In genomic region chr16:44394577-44395243, GRCm38 (mm10) we compare ENCODE assay signal across 8 mouse cellular contexts. TPM values are rescaled to one million over a fixed set of nuclear protein-coding genes. Genes with fewer than 3 reads are reported as not detected.
DNase-seq lines count a peak whose midpoint lies in the region; ATAC-seq lines count a peak whose summit lies in the region.

TSS of gene Cfap44 (plus strand) at chr16:44394796.

- no peak within 1 kb of the TSS for H3K9ac ChIP-seq in intestine, embryonic 14.5 days (ENCODE audit: low read length)

- H3K27ac ChIP-seq in intestine, embryonic 14.5 days (ENCODE audit: low read depth): no peak within 1 kb of the TSS

- WGBS in intestine, embryonic 14.5 days: 3% methylated on average over 17 of the region's 17 CpGs

- H3K9me3 ChIP-seq in intestine, embryonic 14.5 days (ENCODE audit: control insufficient read depth, low read length): peaks cover 5% of the 10 kb centered on the region; the same call in 1 of the 2 replicates

- H3K4me2 ChIP-seq in intestine, embryonic 14.5 days (ENCODE audit: low read length): peak within 1 kb of the TSS; percentile 51

- H3K27me3 ChIP-seq in intestine, embryonic 14.5 days (replicated peaks; ENCODE audit: control insufficient read depth, insufficient read depth, low read length): no peaks in the 10 kb centered on the region

- H3K4me3 ChIP-seq in intestine, embryonic 14.5 days (ENCODE audit: low read depth, low read length): peak within 1 kb of the TSS; percentile 24

- ATAC-seq in intestine, embryonic 14.5 days (replicated peaks; ENCODE audit: low FRiP score, low TSS enrichment, low read depth): peak; percentile 77

- peaks cover 4% of the 10 kb centered on the region; the same call in 1 of the 2 replicates for H3K36me3 ChIP-seq in intestine, embryonic 14.5 days (ENCODE audit: control insufficient read depth, insufficient read depth, low read length)

- DNase-seq in adrenal gland, adult (ENCODE audit: inconsistent age in 2 of 2, low spot score in 1 of 2): peak; percentile 73 to 92
- DNase-seq in cerebellum, postnatal 36 days: peak; percentile 61 to 64
- peak; percentile 46 for DNase-seq in gastrocnemius, postnatal 10 days
- DNase-seq in intestine, embryonic 14.5 days (ENCODE audit: low spot score): peak; percentile 87
- DNase-seq in left cerebral cortex, adult 8-10 months (ENCODE audit: low spot score in 2 of 2): peak; percentile 67 to 90
- DNase-seq in lung, postnatal 4 days: peak; percentile 80 to 87
- DNase-seq in retina, postnatal 7 days (ENCODE audit: low read depth, low spot score): peak; percentile 41
- DNase-seq in yolk sac, embryonic 10.5 days (ENCODE audit: low spot score): peak; percentile 86

- peaks cover 6% of the 10 kb centered on the region; the same call in 1 of the 2 replicates for H3K4me1 ChIP-seq in intestine, embryonic 14.5 days (replicated peaks; ENCODE audit: control insufficient read depth, insufficient read depth, low read length)

RNA-seq across cellular contexts. Expression of gene Cfap44, which starts in this region (rescaled TPM):
- total RNA-seq in gastrocnemius, postnatal 10 days (2021): under 1 TPM in 1 of 2 experiments, not detected in 1; 0.42 TPM
- 0.19 and 0.42 TPM in 2 replicates for polyA plus RNA-seq in intestine, embryonic 14.5 days (2014; fragmentation: Nextera tagmentation; extraction: Ambion mirVana)
- total RNA-seq in left cerebral cortex, adult 8-10 months (2022): 1 to 10 TPM; 3.4 to 7.4 (median 5.8) TPM

Comparison
In these comparisons a context has a peak if more than half of its experiments do, and no peak if none do; other contexts are left out.
1. Peak in DNase-seq in gastrocnemius, postnatal 10 days; RNA of the gene not detected or under 1 TPM.
2. Peak in DNase-seq, ATAC-seq, H3K4me3 ChIP-seq and H3K4me2 ChIP-seq in intestine, embryonic 14.5 days; RNA of the gene not detected or under 1 TPM.